Mouse (Mus musculus): Measurements from ENCODE around the gene Bub1. TPM values are rescaled to one million over a fixed set of nuclear protein-coding genes. Genes with fewer than 3 reads are reported as not detected.
A peak's percentile ranks its signal among the peaks of the same experiment; 100 is the strongest.

The Bub1 gene
- polyA plus RNA-seq (2012; rRNA removed) = 0.52 and 1.1 TPM in 2 replicates

DNA sequence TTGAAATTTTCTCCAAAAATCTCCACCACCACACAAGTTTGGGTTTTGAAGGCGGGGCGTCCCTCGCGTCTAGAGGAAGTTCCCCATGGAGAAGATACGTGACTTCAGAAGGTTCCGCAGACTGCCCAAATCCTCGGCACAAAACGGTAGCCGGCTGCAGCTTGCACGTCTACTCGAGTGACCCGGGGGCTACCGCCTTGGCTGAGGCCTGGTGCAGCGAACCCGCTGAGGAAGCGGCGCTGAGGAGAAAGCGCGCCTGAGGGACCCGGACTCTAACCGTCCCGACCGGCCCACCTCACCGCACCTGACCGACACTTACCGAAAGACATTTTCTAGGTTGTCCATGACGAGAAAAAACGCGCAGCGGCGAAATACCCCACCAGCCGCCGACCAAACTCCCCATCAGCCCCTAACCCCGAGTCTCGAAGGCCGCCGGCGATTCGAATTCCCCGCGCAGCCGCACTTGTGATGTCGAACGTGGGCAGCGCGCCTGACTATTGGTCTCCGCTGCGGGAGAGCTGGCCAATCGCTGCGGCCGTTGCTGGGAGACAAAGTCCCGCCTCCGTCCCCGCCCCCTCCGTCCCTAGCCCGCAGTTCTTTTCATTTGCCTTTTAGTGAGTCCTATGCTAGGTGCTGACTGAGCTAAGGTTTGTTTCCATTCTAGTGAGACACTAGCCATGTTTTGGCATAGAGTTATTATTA is at the start of gene Bub1:
Gene Bub1, minus strand, starts transcription at position 465 of the 702 bp plus-strand sequence.
- Histone ChIP-seq H3K4me1 (ENCODE audit: control insufficient read depth, insufficient read depth, low read length) (no peaks in the 10 kb centered on the region; the same call in 1 of the 2 replicates), H3K4me3 (replicated peaks; ENCODE audit: extremely low read depth, low read depth, low read length) (peak within 1 kb of the TSS; percentile 63)
- under 1% methylated on average over 56 of the region's 56 CpGs for WGBS
- TF ChIP-seq POLR2A (IDR thresholded peaks at IDR 0.05; ENCODE audit: borderline replicate concordance, extremely low read depth, low read depth, low read length) = no peak
- no peak for TF ChIP-seq CTCF (IDR thresholded peaks at IDR 0.05; ENCODE audit: insufficient read depth, low read length)
- DNase-seq = peak; percentile 90

DNA sequence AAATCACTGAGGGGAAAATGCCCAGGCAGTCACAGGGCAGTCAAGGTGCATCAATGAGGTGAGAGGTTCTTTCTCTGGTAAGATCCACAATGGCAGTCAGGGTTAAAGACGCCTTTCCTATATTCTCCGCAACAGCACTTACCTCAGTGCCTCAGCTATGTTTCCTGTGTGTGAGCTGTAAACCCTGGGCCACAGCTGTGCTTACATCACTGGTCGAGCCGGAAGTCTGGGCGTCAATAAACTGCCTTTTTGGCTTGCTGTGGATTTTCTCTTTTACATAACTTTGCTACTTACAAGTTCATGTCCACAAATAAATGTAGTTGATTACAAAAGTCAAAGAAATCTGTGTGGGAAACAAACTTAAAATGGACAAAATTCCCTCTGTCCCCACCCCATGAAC is 49.4 kb upstream of the Bub1 start:
- H3K4me3 ChIP-seq (replicated peaks; ENCODE audit: extremely low read depth, low read depth, low read length) = no peak overlapping the region
- WGBS = 35% methylated on average over 5 of the region's 5 CpGs
- TF ChIP-seq CTCF (IDR thresholded peaks at IDR 0.05; ENCODE audit: insufficient read depth, low read length) (no peak), POLR2A (IDR thresholded peaks at IDR 0.05; ENCODE audit: borderline replicate concordance, extremely low read depth, low read depth, low read length) (no peak)
- H3K4me1 ChIP-seq (ENCODE audit: control insufficient read depth, insufficient read depth, low read length) = no peaks in the 10 kb centered on the region
- DNase-seq = no peak

DNA sequence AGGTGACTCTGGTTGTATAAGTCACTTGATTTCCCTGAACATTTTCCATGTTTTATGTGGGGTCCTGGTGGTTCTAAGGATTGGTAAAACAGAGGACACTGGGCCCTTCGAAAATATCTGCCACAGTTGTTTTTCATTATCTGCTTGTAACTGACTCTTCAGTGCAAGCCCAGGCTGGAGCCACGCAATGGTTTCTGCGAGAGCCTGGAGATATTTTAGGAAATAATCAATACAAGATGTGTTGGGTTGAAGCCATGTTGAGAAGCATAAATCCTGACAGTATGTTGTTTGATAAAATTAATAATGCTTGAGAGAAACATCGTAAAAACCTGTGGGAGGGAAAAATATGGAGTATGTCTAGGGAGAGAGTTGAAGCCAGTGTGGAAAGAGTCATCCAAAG is 32.7 kb upstream of the Bub1 start:
- TF ChIP-seq POLR2A (IDR thresholded peaks at IDR 0.05; ENCODE audit: borderline replicate concordance, extremely low read depth, low read depth, low read length) (no peak), CTCF (IDR thresholded peaks at IDR 0.05; ENCODE audit: insufficient read depth, low read length) (no peak)
- H3K4me3 ChIP-seq (replicated peaks; ENCODE audit: extremely low read depth, low read depth, low read length) = no peak overlapping the region
- 82% methylated on average over 4 of the region's 4 CpGs for WGBS
- H3K4me1 ChIP-seq (ENCODE audit: control insufficient read depth, insufficient read depth, low read length) = no peaks in the 10 kb centered on the region
- no peak for DNase-seq

DNA sequence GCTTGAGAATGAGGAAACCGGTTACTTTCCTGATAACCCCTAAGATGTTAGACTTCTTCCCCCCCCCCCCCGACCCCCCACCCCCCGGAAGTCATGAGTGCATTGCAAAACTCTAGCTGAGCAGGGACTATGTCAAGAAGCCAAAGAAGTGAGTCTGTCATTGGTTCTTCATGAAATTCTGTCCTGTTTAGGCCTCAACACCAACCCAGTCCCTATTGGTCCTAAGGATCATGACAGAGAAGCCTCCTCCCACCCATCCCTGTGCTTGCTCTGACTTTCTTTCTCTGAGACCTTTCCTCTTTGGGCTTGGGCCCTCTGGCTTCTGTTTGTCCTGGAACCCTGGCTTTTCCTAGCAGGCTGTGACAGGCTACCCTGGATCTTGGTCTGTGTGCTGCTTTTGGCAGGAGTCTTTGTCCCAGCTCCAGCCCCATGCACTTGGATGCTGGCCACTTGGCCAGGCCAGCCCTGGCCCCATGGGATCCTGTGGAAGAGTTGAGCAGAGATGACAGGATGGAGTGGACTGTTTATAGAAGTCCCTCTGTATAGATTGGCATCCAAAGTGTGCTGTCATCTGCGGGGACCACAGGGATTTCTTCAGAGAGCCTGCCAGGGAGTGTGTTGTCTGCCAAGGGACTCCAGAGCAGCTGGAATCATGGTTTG is 22.8 kb upstream of the Bub1 start:
- Histone ChIP-seq H3K4me3 (replicated peaks; ENCODE audit: extremely low read depth, low read depth, low read length) (no peak overlapping the region), H3K4me1 (ENCODE audit: control insufficient read depth, insufficient read depth, low read length) (peaks cover 5% of the 10 kb centered on the region)
- TF ChIP-seq POLR2A (IDR thresholded peaks at IDR 0.05; ENCODE audit: borderline replicate concordance, extremely low read depth, low read depth, low read length) (no peak), CTCF (IDR thresholded peaks at IDR 0.05; ENCODE audit: insufficient read depth, low read length) (no peak)
- WGBS = 26% methylated on average over 4 of the region's 4 CpGs
- DNase-seq = peak; percentile 47

DNA sequence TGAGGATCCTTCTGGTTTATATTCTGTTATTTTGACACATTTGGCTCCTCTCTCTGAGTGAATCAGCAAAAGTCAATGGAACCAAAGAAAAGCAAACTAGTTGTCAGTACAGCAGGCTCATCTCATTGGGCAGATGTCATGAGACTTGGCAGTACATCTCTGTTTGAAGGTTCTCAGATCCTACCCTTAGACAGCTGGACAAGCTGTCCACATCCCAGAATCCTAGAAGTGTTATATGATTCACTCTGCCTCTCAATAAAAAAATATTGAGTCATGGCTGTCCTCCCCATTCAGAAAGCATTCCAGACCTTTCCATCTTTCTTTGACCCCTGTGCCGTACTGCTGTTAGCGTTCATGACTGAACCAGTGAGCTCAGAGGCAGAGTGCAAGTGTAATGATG is 18.7 kb upstream of the Bub1 start:
- 61% methylated on average over 2 of the region's 2 CpGs for WGBS
- Histone ChIP-seq H3K4me1 (ENCODE audit: control insufficient read depth, insufficient read depth, low read length) (peaks cover 6% of the 10 kb centered on the region), H3K4me3 (replicated peaks; ENCODE audit: extremely low read depth, low read depth, low read length) (no peak overlapping the region)
- no peak for DNase-seq
- TF ChIP-seq CTCF (IDR thresholded peaks at IDR 0.05; ENCODE audit: insufficient read depth, low read length) = no peak
- no peak for TF ChIP-seq POLR2A (IDR thresholded peaks at IDR 0.05; ENCODE audit: borderline replicate concordance, extremely low read depth, low read depth, low read length)

DNA sequence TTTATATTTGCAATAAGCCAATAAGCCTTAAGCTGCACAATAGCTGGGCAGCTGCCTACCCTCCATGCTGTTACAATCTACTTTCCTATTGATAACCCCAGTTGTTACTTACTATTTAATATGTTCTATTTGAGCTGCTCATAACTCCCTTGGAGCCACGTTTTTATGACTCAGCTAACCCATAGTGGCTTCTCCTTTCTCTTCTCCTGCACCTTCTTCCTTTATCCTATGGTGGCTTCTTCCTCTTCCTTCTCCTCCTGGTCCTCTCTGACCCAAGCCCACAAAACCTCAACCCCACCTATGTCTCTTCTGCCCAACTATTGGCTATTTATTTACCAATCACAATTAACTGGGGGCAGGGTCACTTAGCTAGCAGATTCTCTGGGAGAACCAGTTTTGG is 14.9 kb upstream of the Bub1 start:
- TF ChIP-seq CTCF (IDR thresholded peaks at IDR 0.05; ENCODE audit: insufficient read depth, low read length) = no peak
- TF ChIP-seq POLR2A (IDR thresholded peaks at IDR 0.05; ENCODE audit: borderline replicate concordance, extremely low read depth, low read depth, low read length) = no peak
- 5% methylated on average over 1 of the region's 1 CpGs for WGBS
- H3K4me1 ChIP-seq (ENCODE audit: control insufficient read depth, insufficient read depth, low read length) = peaks cover 2% of the 10 kb centered on the region
- no peak for DNase-seq
- H3K4me3 ChIP-seq (replicated peaks; ENCODE audit: extremely low read depth, low read depth, low read length) = no peak overlapping the region

DNA sequence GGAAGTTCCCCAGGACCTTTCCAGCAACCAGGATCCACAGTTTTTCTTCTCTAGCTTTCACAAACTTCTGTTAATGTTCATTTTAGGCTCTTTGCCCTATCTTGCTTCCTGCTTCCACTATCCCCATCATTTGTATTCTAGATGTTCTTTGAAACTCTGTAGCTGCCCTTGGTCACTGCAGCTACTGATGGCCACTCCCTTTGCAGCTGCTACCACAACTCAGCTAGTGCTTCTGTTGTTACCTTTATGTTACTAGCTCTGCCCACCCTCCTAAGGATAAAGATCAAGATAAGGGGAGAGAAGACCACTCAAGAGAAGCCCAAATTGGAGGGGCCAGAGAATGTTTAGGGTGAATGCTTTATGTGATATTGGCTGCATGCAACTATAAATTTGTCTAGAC is 14.3 kb upstream of the Bub1 start:
- Histone ChIP-seq H3K4me1 (ENCODE audit: control insufficient read depth, insufficient read depth, low read length) (peaks cover 2% of the 10 kb centered on the region), H3K4me3 (replicated peaks; ENCODE audit: extremely low read depth, low read depth, low read length) (no peak overlapping the region)
- DNase-seq = no peak
- TF ChIP-seq CTCF (IDR thresholded peaks at IDR 0.05; ENCODE audit: insufficient read depth, low read length) (no peak), POLR2A (IDR thresholded peaks at IDR 0.05; ENCODE audit: borderline replicate concordance, extremely low read depth, low read depth, low read length) (no peak)

DNA sequence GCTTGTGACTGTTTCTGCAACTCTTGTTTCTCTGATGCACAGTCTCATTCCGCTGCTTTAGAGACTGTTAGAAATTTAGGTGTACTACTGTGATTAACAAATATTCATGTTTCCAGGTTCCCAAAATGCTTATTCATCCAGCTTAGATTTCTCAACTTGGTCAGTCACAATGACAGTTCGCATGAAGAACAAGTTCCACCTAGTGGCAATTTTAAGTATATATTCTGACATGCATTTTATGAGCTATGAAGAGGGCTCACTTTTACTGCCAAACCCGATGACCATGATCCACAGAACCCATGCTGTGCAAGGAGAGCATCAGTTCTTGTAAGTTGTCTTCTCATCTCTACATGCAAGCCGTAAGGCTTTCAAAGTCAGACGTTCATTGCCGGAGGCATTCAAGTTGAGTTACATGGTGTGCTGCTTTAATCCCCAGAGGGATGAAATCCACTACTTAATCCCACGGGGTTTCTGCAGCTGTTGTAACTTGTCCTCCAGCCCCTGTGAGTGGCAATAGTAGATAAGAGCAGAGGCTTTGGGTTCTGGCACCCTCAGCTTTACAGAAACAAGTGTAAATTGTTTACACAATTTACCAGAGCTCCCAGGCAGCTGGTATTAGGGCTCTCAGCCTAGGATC is 13.8 kb upstream of the Bub1 start:
- H3K4me1 ChIP-seq (ENCODE audit: control insufficient read depth, insufficient read depth, low read length) = peaks cover 2% of the 10 kb centered on the region; the same call in 1 of the 2 replicates
- DNase-seq = no peak
- H3K4me3 ChIP-seq (replicated peaks; ENCODE audit: extremely low read depth, low read depth, low read length) = no peak overlapping the region
- WGBS = 28% methylated on average over 7 of the region's 7 CpGs
- TF ChIP-seq CTCF (IDR thresholded peaks at IDR 0.05; ENCODE audit: insufficient read depth, low read length) = no peak
- no peak for TF ChIP-seq POLR2A (IDR thresholded peaks at IDR 0.05; ENCODE audit: borderline replicate concordance, extremely low read depth, low read depth, low read length)

DNA sequence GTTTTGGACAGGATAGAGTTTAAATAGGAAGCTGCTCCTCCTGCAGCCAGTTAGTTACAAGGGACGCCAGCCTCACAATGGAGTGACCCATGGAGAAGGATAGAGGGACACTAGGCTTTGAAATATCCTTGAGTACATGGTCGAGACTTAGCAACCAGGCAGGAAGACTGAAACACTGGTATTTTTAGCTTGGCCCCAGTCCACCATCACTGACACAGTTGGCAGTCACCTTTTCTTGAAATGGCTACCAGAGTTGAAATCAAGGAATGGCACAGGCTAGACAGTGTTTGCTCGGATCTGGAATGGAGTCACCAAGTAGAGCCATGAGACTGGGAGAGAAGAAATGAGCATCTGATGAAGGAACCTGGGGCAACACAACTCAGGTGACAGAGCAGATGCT is 10.8 kb upstream of the Bub1 start:
- H3K4me1 ChIP-seq (ENCODE audit: control insufficient read depth, insufficient read depth, low read length) = peaks cover 2% of the 10 kb centered on the region; the same call in 1 of the 2 replicates
- DNase-seq = no peak
- no peak overlapping the region for H3K4me3 ChIP-seq (replicated peaks; ENCODE audit: extremely low read depth, low read depth, low read length)
- WGBS = 51% methylated on average over 3 of the region's 3 CpGs
- TF ChIP-seq POLR2A (IDR thresholded peaks at IDR 0.05; ENCODE audit: borderline replicate concordance, extremely low read depth, low read depth, low read length) (no peak), CTCF (IDR thresholded peaks at IDR 0.05; ENCODE audit: insufficient read depth, low read length) (no peak)

Measured in lung, adult 2 months (tissue).